Mouse (Mus musculus) left cerebral cortex, adult 2 months (tissue): ENCODE measurements at regions not wholly inside any gene's neighbourhood (a gene's known extent, or its start where the extent isn't known, plus 50 kb on each side); places are given as distances from the start of the nearest gene placed in this dataset.
A peak's percentile ranks its signal among the peaks of the same experiment; 100 is the strongest.

Experiments used
- DNase-seq, 2 experiments: peaks; one replicate each; pipeline ENCODE4 v3.0.0; 2021 to 2022; ENCODE audit warnings: low spot score in 2 of 2, mixed read lengths in 1 of 2; ENCODE audit errors: extremely low spot score in 1 of 2
- H3K27ac ChIP-seq: fragments of 200-600 bp; 2 replicates; pipeline ENCODE4 v1.8.1; 2022
- H3K4me3 ChIP-seq: fragments of 200-600 bp; 2 replicates; pipeline ENCODE4 v1.8.1; 2022
- CTCF ChIP-seq: fragments of 200-600 bp; IDR thresholded peaks from 2 replicates; pipeline ENCODE4 v1.8.1; 2022; ENCODE audit warnings: antibody characterized with exemption, mild to moderate bottlenecking, moderate library complexity
- intact Hi-C: fragments of 180-260 bp; cut with DNase I; formaldehyde crosslinking; loops from one replicate; pipeline ENCODE4 v1.15.1; 2025

- H3K4me3 ChIP-seq = no peak overlapping the region
- no peak for TF ChIP-seq CTCF
- intact Hi-C loops = loop anchor here (2.0 to 5.0 kb wide), 3 partner anchors 47 to 417 kb away; partner anchors contain the start of gene Tbl1xr1
- DNase-seq = no peak
- H3K27ac ChIP-seq = peak overlapping the region; percentile 71
These were observed 92.3 kb upstream of the Tbl1xr1 start for GRCm38 (mm10) chr3:21983993-21984725.

GRCm38 (mm10) chr3:21984807-21985206, 91.6 kb upstream of the Tbl1xr1 start:
- no peak for DNase-seq
- no peak overlapping the region for H3K4me3 ChIP-seq
- H3K27ac ChIP-seq = peak overlapping the region; percentile 71
- intact Hi-C loops = loop anchor here (2.0 to 5.0 kb wide), 3 partner anchors 48 to 418 kb away; partner anchors contain the start of gene Tbl1xr1
- no peak for TF ChIP-seq CTCF

GRCm38 (mm10) chr3:21986164-21986892, 90.1 kb upstream of the Tbl1xr1 start:
- no peak for TF ChIP-seq CTCF
- intact Hi-C loops = no loop called here
- DNase-seq = no peak
- Histone ChIP-seq H3K4me3 (no peak overlapping the region), H3K27ac (no peak overlapping the region)

DNA sequence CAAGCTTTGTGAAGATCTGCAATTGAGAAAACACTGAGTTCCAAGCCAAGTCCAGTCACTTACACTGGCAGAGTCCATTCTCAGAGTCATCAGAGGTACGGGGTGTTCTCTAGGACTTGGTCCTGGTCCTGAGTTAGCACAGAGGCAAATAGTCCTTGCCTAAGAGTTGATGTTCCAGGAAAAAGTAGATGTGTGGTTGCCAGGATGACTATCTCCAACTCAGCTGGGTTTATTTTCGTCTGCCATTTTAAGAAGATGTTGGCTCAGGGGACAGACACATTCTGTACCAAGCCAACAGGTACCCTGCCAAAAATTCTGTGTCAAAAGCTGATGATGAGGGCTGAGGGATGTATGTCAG, 89.6 kb upstream of the Tbl1xr1 start:
- Histone ChIP-seq H3K4me3 (no peak overlapping the region), H3K27ac (no peak overlapping the region)
- no peak for TF ChIP-seq CTCF
- intact Hi-C loops = no loop called here
- no peak for DNase-seq

DNA sequence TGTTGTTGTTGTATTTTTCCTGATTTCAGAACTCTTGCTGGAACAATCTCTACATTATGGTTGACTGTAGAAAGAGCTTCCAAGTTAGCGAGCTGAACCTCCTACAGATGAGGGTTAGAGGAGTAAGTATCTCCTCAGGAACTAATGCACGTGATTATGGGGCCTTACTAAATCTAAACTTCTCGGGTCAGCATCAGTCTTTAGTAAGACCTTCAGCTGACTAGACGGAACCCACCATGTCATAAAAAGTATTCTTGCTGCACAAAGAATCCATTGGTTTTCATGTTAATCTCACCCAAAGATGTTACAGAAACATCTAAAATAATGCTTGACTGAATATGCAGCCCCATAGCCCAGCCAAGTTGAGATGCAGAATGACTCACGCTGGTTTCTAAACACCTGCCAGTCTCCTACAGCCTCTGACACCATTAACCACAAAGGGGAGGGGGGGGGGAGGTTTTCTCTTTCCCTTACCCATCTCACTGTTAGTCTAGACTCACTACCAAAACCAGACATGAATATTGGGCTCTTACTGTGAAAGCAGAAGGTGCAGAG, 88.9 kb upstream of the Tbl1xr1 start:
- H3K4me3 ChIP-seq = no peak overlapping the region
- peak overlapping the region; percentile 61 for H3K27ac ChIP-seq
- no peak for TF ChIP-seq CTCF
- no peak for DNase-seq
- intact Hi-C loops = loop anchor here (1.0 kb wide), 1 partner anchor 508 kb away; no protein-coding TSS in a partner anchor

- Histone ChIP-seq H3K4me3 (no peak overlapping the region), H3K27ac (peak overlapping the region; percentile 61)
- no peak for TF ChIP-seq CTCF
- intact Hi-C loops = loop anchor here (1.0 kb wide), 1 partner anchor 509 kb away; no protein-coding TSS in a partner anchor
- peak; percentile 14 to 46 for DNase-seq
These were observed 88.4 kb upstream of the Tbl1xr1 start for GRCm38 (mm10) chr3:21988010-21988531.

GRCm38 (mm10) chr3:21990526-21990925, 85.9 kb upstream of the Tbl1xr1 start:
- DNase-seq = no peak
- no peak for TF ChIP-seq CTCF
- intact Hi-C loops = no loop called here
- H3K27ac ChIP-seq = no peak overlapping the region
- no peak overlapping the region for H3K4me3 ChIP-seq

DNA sequence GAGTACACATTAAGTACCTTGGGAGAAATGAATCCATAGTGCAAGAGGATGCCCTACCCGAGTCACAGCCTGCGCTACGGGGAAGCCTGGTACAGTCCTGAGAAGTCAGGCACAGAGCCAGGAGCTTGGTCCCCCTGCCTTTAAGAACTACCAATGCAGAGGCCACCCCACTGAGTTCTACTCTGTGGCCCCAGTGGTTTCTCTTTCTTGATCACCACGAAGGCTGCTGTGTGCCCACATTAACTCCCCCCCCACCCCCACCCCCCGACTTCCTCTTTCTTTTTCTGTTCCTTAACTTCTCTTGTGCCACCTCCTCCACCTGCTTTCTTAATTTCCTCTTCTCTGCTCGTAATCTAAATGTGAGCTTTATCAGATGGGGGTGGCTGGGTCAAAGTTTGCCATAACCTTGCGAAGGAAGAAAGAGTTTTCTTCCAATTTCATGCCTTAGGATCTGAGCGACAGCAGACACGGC, 84.7 kb upstream of the Tbl1xr1 start:
- H3K27ac ChIP-seq = no peak overlapping the region
- no peak overlapping the region for H3K4me3 ChIP-seq
- intact Hi-C loops = no loop called here
- no peak for DNase-seq
- TF ChIP-seq CTCF = no peak

DNA sequence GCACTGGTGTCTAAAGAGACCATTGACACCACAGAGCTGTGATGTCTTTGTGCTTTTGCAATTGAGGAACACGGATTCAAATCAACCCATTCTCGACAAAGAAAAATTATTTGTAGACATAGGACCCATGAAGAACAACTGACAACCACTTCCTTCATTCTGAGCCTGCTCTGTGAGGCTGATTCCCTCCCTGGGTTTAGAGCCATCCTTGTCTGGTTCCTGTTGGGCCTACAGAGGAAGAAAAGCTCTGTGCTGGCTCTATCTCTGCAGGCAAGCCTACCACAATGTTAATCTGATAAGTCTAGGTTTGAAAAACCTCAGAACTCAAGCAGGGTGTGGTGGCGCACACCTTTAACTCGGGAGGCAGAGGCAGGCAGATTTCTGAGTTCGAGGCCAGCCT, 84.2 kb upstream of the Tbl1xr1 start:
- no peak for TF ChIP-seq CTCF
- no peak for DNase-seq
- intact Hi-C loops = no loop called here
- no peak overlapping the region for H3K4me3 ChIP-seq
- H3K27ac ChIP-seq = no peak overlapping the region

GRCm38 (mm10) chr3:21993961-21994360, 82.5 kb upstream of the Tbl1xr1 start:
- intact Hi-C loops = no loop called here
- Histone ChIP-seq H3K27ac (no peak overlapping the region), H3K4me3 (no peak overlapping the region)
- no peak for TF ChIP-seq CTCF
- DNase-seq = no peak

DNA sequence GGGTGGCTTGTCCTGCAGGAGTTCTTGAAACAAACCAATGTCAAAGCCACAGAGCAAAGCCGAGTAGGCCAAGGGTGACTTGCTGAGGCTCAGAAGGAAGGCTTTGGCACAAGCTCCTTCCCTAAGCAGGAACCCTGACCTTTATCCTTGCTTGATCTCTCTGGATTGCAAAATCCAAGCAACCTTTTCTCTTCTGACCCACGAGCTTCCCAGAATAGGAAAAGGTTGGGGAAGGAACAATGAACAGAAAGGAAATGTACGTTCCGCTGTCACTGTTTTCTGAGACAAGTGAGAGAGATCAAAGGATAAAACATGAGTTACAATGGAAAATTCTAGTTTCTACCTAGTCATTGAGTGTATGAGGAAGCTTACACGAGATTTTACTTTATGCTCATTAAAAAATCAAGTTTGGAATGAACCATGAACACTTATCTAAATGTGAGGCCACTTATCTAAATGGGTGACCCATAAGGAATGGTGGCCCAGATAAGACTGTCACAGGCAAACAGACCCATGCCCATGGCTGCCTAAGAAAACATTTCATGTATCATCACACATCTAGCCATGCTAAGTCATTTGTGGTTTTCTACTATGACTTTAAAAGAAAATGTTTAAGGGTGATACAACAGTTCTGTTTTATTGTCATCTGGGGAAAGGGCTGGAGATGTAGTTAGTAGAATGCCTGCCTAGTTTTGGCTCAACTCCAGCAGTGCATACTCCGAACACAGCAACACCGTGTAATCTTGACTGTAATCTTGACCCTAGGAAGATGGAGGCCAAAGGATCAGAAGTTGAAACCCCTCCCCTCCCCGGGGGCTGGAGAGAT, 80.7 kb upstream of the Tbl1xr1 start:
- DNase-seq = no peak
- H3K27ac ChIP-seq = no peak overlapping the region
- intact Hi-C loops = no loop called here
- H3K4me3 ChIP-seq = no peak overlapping the region
- no peak for TF ChIP-seq CTCF
